Mouse (Mus musculus) CH12.LX (cell line): ENCODE results near the gene C1qtnf9. TPM values are rescaled to one million over a fixed set of nuclear protein-coding genes. Genes with fewer than 3 reads are reported as not detected.

Experiments used
- DNase-seq: peaks from one replicate; pipeline ENCODE4 v3.0.0-alpha.2; 2013; ENCODE audit errors: extremely low read depth
- H3K27ac ChIP-seq: 2 replicates; pipeline ENCODE4 v1.5.1; 2012; ENCODE audit warnings: low read depth, mild to moderate bottlenecking, control low read depth, moderate library complexity; ENCODE audit not compliant: insufficient read depth
- H3K27me3 ChIP-seq: replicated peaks from 2 replicates; pipeline ENCODE3; 2012; ENCODE audit warnings: inconsistent platforms
- H3K36me3 ChIP-seq, 2 experiments: replicated peaks in 1 of 2; 2 replicates each; pipeline versions ENCODE3 to v1.6.1; 2012; ENCODE audit warnings: inconsistent platforms in 1 of 2, low read length in 1 of 2, mild to moderate bottlenecking in 1 of 2, mixed read lengths in 1 of 2, moderate library complexity in 1 of 2; ENCODE audit not compliant: control insufficient read depth in 1 of 2, insufficient read depth in 1 of 2
- H3K4me1 ChIP-seq, 2 experiments: 2 replicates each; pipeline ENCODE4 v1.6.1; 2012; ENCODE audit warnings: inconsistent platforms in 1 of 2, moderate library complexity in 1 of 2; ENCODE audit not compliant: insufficient read depth in 2 of 2, control insufficient read depth in 1 of 2
- H3K4me2 ChIP-seq: 2 replicates; pipeline ENCODE4 v1.6.1; 2012; ENCODE audit warnings: low read depth, mild to moderate bottlenecking, control low read depth; ENCODE audit not compliant: poor library complexity, insufficient read depth, severe bottlenecking
- H3K4me3 ChIP-seq, 3 experiments: fragments of 150-350 bp in 1 of 3; sonication (generic) in 1 of 3; replicated peaks in 1 of 3; 2 replicates each; pipeline versions ENCODE3 to v1.5.1; 2011 to 2012; ENCODE audit warnings: low read depth in 2 of 3, low read length in 2 of 3, mild to moderate bottlenecking in 2 of 3, moderate library complexity in 2 of 3, control low read depth in 1 of 3, improper control_type of control experiment in 1 of 3, inconsistent platforms in 1 of 3, mixed read lengths in 1 of 3; ENCODE audit not compliant: poor library complexity in 1 of 3
- H3K79me2 ChIP-seq: replicated peaks from 2 replicates; pipeline ENCODE4 v1.6.1; 2012; ENCODE audit warnings: mild to moderate bottlenecking, moderate library complexity; ENCODE audit not compliant: control insufficient read depth, poor library complexity, insufficient read depth, severe bottlenecking; ENCODE audit errors: extremely low read depth
- H3K9ac ChIP-seq: 2 replicates; pipeline ENCODE4 v1.6.1; 2012; ENCODE audit warnings: low read depth, mild to moderate bottlenecking, control low read depth, moderate library complexity; ENCODE audit not compliant: insufficient read depth
- H3K9me3 ChIP-seq: replicated peaks from 2 replicates; pipeline ENCODE3; 2012; ENCODE audit warnings: low read length, inconsistent platforms, mixed read lengths
- BHLHE40 ChIP-seq: IDR thresholded peaks from 2 replicates; pipeline ENCODE4 v1.6.1; 2011; ENCODE audit warnings: mild to moderate bottlenecking, low read depth, low read length, improper control_type of control experiment
- CHD1 ChIP-seq: IDR thresholded peaks from 2 replicates; pipeline ENCODE4 v1.6.1; 2012; ENCODE audit warnings: low read depth, low read length, improper control_type of control experiment, inconsistent platforms
- CTCF ChIP-seq, 2 experiments: IDR thresholded peaks in 1 of 2; conservative IDR thresholded peaks in 1 of 2; 2 replicates each; pipeline ENCODE4 v1.5.1; 2011 to 2012; ENCODE audit warnings: low read depth in 2 of 2, low read length in 2 of 2, improper control_type of control experiment in 1 of 2, inconsistent platforms in 1 of 2, mild to moderate bottlenecking in 1 of 2, moderate library complexity in 1 of 2
- E2F4 ChIP-seq: IDR thresholded peaks from 2 replicates; pipeline ENCODE4 v1.6.1; 2011; ENCODE audit warnings: low read depth, low read length, improper control_type of control experiment; ENCODE audit not compliant: insufficient replicate concordance
- ELF1 ChIP-seq: IDR thresholded peaks from 2 replicates; pipeline ENCODE4 v1.6.1; 2014; ENCODE audit warnings: low read depth, mild to moderate bottlenecking, inconsistent platforms, low read length, improper control_type of control experiment
- EP300 ChIP-seq: IDR thresholded peaks from 2 replicates; pipeline ENCODE4 v1.6.1; 2011; ENCODE audit warnings: low read length, improper control_type of control experiment
- ETS1 ChIP-seq: conservative IDR thresholded peaks from 2 replicates; pipeline ENCODE4 v1.6.1; 2012; ENCODE audit warnings: low read depth, mild to moderate bottlenecking, inconsistent platforms, low read length, improper control_type of control experiment, moderate library complexity
- GABPA ChIP-seq: IDR thresholded peaks from 2 replicates; pipeline ENCODE4 v1.6.1; 2012; ENCODE audit warnings: low read depth, low read length, improper control_type of control experiment, inconsistent platforms; ENCODE audit not compliant: insufficient replicate concordance
- HCFC1 ChIP-seq: IDR thresholded peaks from 2 replicates; pipeline ENCODE4 v1.6.1; 2012; ENCODE audit warnings: low read depth, mild to moderate bottlenecking, inconsistent platforms, low read length, improper control_type of control experiment
- IRF4 ChIP-seq: IDR thresholded peaks from 2 replicates; pipeline ENCODE4 v1.6.1; 2014; ENCODE audit warnings: low read depth, mild to moderate bottlenecking, inconsistent platforms, low read length, improper control_type of control experiment
- JUN ChIP-seq: IDR thresholded peaks from 2 replicates; pipeline ENCODE4 v1.6.1; 2011; ENCODE audit warnings: low read depth, mild to moderate bottlenecking, low read length, improper control_type of control experiment, moderate library complexity; ENCODE audit not compliant: insufficient read depth
- KAT2A ChIP-seq: IDR thresholded peaks from 2 replicates; pipeline ENCODE4 v1.6.1; 2012; ENCODE audit warnings: low read length, improper control_type of control experiment, inconsistent platforms; ENCODE audit not compliant: insufficient replicate concordance
- MEF2A ChIP-seq: IDR thresholded peaks from 2 replicates; pipeline ENCODE4 v1.6.1; 2014; ENCODE audit warnings: low read depth, mild to moderate bottlenecking, inconsistent platforms, low read length, improper control_type of control experiment, borderline replicate concordance
- MXI1 ChIP-seq: IDR thresholded peaks from 2 replicates; pipeline ENCODE4 v1.6.1; 2011; ENCODE audit warnings: mild to moderate bottlenecking, low read depth, low read length, improper control_type of control experiment
- NELFE ChIP-seq: IDR thresholded peaks from 2 replicates; pipeline ENCODE4 v1.6.1; 2011; ENCODE audit warnings: low read depth, low read length, improper control_type of control experiment
- NRF1 ChIP-seq: IDR thresholded peaks from 2 replicates; pipeline ENCODE4 v1.6.1; 2014; ENCODE audit warnings: low read depth, mild to moderate bottlenecking, inconsistent platforms, low read length, improper control_type of control experiment, moderate library complexity
- POLR2A ChIP-seq: IDR thresholded peaks from 2 replicates; pipeline ENCODE4 v1.6.1; 2011; ENCODE audit warnings: low read depth, mild to moderate bottlenecking, improper control_type of control experiment, low read length
- RAD21 ChIP-seq: IDR thresholded peaks from 2 replicates; pipeline ENCODE4 v1.6.1; 2011; ENCODE audit warnings: low read depth, mild to moderate bottlenecking, low read length, improper control_type of control experiment, moderate library complexity
- RCOR1 ChIP-seq: conservative IDR thresholded peaks from 2 replicates; pipeline ENCODE4 v1.6.1; 2012; ENCODE audit warnings: low read depth, mild to moderate bottlenecking, inconsistent platforms, low read length, improper control_type of control experiment
- TBP ChIP-seq: conservative IDR thresholded peaks from 2 replicates; pipeline ENCODE4 v1.6.1; 2011; ENCODE audit warnings: low read depth, low read length, improper control_type of control experiment
- UBTF ChIP-seq: IDR thresholded peaks from 2 replicates; pipeline ENCODE4 v1.6.1; 2012; ENCODE audit warnings: low read depth, mild to moderate bottlenecking, inconsistent platforms, low read length, improper control_type of control experiment, moderate library complexity
- ZC3H11A ChIP-seq: IDR thresholded peaks from 2 replicates; pipeline ENCODE4 v1.6.1; 2012; ENCODE audit warnings: low read depth, mild to moderate bottlenecking, inconsistent platforms, low read length, improper control_type of control experiment
- ZKSCAN1 ChIP-seq: IDR thresholded peaks from 2 replicates; pipeline ENCODE4 v1.6.1; 2012; ENCODE audit warnings: low read depth, inconsistent platforms, low read length, improper control_type of control experiment, borderline replicate concordance
- dilution Hi-C: fragments of 300-500 bp; cut with MboI; formaldehyde crosslinking; loops from 2 replicates; pipeline ENCODE4 v1.14.3; 2020; ENCODE audit warnings: low sequenced_read_pairs; ENCODE audit not compliant: extremely low pct_unique_long_range_greater_than_20kb, extremely low pct_ligation_motif_present
- in situ Hi-C: fragments of 300-500 bp; cut with MboI; formaldehyde crosslinking; loops from 3 replicates; pipeline ENCODE4 v1.14.3; 2019; ENCODE audit warnings: low sequenced_read_pairs, low pct_ligation_motif_present, low pct_unique_long_range_greater_than_20kb, mixed read lengths
- polyA plus RNA-seq: library from polyadenylated mRNA; unstranded; fragments of >175 nt; gene quantifications from 2 replicates; pipeline ENCODE4 v1.2.1, GENCODE M21; 2012; ENCODE audit warnings: low read depth; ENCODE audit not compliant: insufficient read length
- total RNA-seq, 2 experiments: library from RNA; depleted of rRNA; stranded (reverse); fragments of 300-350 nt in 1 of 2; fragments of >200 nt in 1 of 2; gene quantifications; 2 replicates each; pipeline ENCODE4 v1.2.3; 2012 to 2014

The C1qtnf9 gene
- total and polyA plus RNA-seq, 3 experiments = 0.20 TPM; not detected in 2

GRCm38 (mm10) chr14:60759097-60759496 is 8.8 kb upstream of the C1qtnf9 start:
- Histone ChIP-seq H3K36me3 (peaks cover 81 to 96% of the 10 kb centered on the region in 2 experiments), H3K4me1 (no peaks in the 10 kb centered on the region), H3K79me2 (no peaks in the 10 kb centered on the region), H3K9me3 (no peaks in the 10 kb centered on the region), H3K9ac (no peak overlapping the region), H3K27me3 (no peaks in the 10 kb centered on the region), H3K4me2 (no peak overlapping the region), H3K4me3 (no peak overlapping the region)
- no peak for DNase-seq
- no peak for TF ChIP-seq NELFE
- no peak for TF ChIP-seq ZKSCAN1
- no peak for TF ChIP-seq EP300
- TF ChIP-seq KAT2A = no peak
- no peak for TF ChIP-seq BHLHE40
- no peak for TF ChIP-seq UBTF
- TF ChIP-seq E2F4 = no peak
- TF ChIP-seq TBP = no peak
- no peak for TF ChIP-seq HCFC1
- TF ChIP-seq GABPA = no peak
- TF ChIP-seq RCOR1 = no peak
- no peak for TF ChIP-seq ZC3H11A
- TF ChIP-seq NRF1 = no peak
- TF ChIP-seq MEF2A = no peak
- TF ChIP-seq RAD21 = no peak
- TF ChIP-seq POLR2A = no peak
- TF ChIP-seq ELF1 = no peak
- no peak for TF ChIP-seq CTCF (conservative IDR thresholded peaks at IDR 0.05 in 1 of 2, IDR thresholded peaks at IDR 0.05 in 1 of 2; ENCODE audit: low read depth in 2 of 2, low read length in 2 of 2)
- no peak for TF ChIP-seq ETS1
- TF ChIP-seq IRF4 = no peak
- TF ChIP-seq, all 38 proteins: peak for 0
- dilution Hi-C loops = no loop called here
- in situ Hi-C loops = no loop called here
- H3K27ac ChIP-seq = no peak overlapping the region

- TF ChIP-seq KAT2A (no peak), HCFC1 (no peak), EP300 (no peak), RCOR1 (no peak), TBP (no peak), POLR2A (no peak), MXI1 (no peak), CHD1 (no peak), ZKSCAN1 (no peak), JUN (no peak)
- H3K9ac ChIP-seq = no peak overlapping the region
- H3K4me2 ChIP-seq = no peak overlapping the region
- H3K4me1 ChIP-seq = peaks cover 8 to 13% of the 10 kb centered on the region in 2 experiments; a peak in 3 of 4 replicates
- in situ Hi-C loops = no loop called here
- DNase-seq = no peak
- no peaks in the 10 kb centered on the region for H3K27me3 ChIP-seq
- H3K9me3 ChIP-seq = no peaks in the 10 kb centered on the region
- H3K36me3 ChIP-seq = peaks cover 57 to 73% of the 10 kb centered on the region in 2 experiments
- H3K27ac ChIP-seq = no peak overlapping the region
- dilution Hi-C loops = no loop called here
- H3K4me3 ChIP-seq = no peak overlapping the region
- no peaks in the 10 kb centered on the region for H3K79me2 ChIP-seq
These were observed 6.1 kb upstream of the C1qtnf9 start for GRCm38 (mm10) chr14:60761801-60762200.
